Mouse (Mus musculus) fat pad, adult 2 months (tissue): ENCODE measurements at regions not wholly inside any gene's neighbourhood (a gene's known extent, or its start where the extent isn't known, plus 50 kb on each side); places are given as distances from the start of the nearest gene placed in this dataset.
"Not testable (repeated sequence)": the region's sequence is repeated elsewhere in the genome, so short reads cannot be mapped to it uniquely, and the experiment has no call there.

ENCODE experiments used
- DNase-seq: peaks from one replicate; pipeline ENCODE4 v3.0.0-alpha.2; 2011; ENCODE audit warnings: low read depth, low spot score; ENCODE audit errors: extremely low read depth

DNA sequence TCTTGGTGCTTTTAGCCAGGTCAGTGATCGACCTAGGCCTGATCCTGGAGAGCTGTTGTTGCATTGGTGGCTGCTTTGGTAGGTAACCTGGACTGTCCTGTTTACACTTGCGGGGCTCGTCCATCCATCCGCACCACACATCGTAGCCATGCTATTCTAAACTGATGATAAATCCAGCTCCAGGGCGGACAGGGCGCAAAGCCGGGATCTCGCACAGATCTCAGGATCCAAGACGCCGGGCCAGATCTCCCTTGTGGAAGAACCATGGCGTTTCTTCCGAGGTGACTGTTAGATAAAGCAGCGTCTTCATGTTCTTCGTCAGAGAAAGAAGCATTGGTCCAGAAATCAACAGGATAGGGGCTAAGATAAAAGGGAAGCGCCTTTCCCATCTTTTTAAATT, 115.6 kb downstream of the Sec16b start:
- not testable (repeated sequence) for DNase-seq

DNA sequence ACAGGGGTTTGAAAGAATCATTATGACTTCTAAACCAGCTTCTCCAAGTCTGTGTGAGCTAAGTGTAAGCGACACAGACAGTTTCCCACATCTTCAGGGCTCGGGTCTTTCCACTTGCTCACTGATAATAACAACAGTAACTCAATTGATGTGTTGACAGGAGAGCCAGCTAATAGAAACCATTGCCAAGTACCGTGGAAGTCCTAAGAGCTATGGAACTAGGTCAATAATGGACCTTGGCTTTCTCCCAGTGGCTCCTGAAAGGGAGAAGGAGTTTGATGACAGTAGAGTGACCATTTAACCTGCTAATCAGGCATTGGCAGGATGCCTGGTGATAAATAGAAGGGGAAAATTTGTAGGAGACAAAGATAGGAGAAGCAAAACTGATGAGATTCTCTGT, 126.1 kb downstream of the Sec16b start:
- DNase-seq, result no peak

- DNase-seq, result no peak
Observed at GRCm38 (mm10) chr1:157633470-157633869, 126.9 kb downstream of the Sec16b start.

DNA sequence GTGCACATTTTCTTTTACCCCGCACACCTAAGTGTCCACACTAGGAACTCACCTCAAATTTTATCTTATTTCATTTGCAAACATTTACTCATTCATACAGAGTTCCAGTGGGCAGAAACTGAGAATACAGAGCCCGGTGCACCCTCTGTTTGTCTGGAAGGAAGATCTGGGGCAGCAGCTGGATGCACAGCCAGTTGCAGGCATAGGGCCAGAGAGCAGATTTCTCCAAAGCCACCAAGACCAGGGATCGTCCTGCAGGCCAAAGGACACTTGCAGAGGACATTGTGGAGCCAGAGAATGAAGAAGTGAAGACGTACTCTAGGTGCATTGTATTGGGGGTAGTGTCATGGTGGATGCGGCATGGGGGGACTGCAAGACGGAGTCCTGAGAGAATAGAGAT, 129.2 kb downstream of the Sec16b start:
- no peak for DNase-seq

GRCm38 (mm10) chr1:157643524-157643923, 137.0 kb downstream of the Sec16b start:
- DNase-seq, result no peak

GRCm38 (mm10) chr1:157645682-157646421, 139.3 kb downstream of the Sec16b start:
- no peak for DNase-seq

DNA sequence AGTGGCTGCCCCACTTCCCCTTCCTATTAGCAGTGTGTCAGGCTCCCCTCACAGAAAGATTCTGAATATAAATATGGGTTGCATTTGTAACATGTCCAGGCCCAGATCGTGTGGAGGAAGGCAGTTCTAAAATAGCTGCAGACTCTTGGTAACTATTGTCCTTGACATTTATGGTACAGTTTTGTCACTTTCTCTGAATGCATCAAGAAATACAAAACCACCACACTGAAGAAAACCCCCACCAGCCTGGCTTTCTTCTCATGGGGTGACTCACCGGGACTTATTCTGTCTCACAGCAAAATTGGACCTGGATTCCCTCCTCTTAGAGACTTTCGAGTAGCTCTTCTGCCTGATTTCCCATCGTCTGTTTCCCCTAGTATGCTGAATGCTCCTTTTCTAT, 148.9 kb downstream of the Sec16b start:
- DNase-seq, result no peak

- DNase-seq, result no peak
Observed at GRCm38 (mm10) chr1:157669626-157670025, 163.1 kb downstream of the Sec16b start.

GRCm38 (mm10) chr1:157684356-157684755, 177.8 kb downstream of the Sec16b start:
- DNase-seq, result no peak

DNA sequence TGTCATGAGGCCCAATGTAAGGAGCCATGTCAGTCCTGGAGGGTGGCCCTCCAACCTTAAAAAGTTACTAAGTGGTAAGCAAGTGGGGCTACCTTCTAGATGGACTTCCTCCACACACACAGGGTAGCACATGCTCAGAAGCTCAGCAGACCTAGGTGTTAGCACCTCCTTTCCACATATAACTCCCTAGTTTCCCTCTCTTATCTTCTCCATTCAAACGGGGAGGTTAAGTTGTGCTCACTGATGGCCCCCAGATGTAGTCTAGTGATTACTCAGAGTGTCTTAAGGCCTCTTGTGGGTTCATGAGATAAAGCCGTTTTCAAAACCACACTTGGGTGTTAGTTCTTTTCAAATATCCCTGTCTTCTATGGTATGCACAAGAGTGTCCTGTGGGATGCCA, 188.7 kb downstream of the Sec16b start:
- DNase-seq, result no peak

DNA sequence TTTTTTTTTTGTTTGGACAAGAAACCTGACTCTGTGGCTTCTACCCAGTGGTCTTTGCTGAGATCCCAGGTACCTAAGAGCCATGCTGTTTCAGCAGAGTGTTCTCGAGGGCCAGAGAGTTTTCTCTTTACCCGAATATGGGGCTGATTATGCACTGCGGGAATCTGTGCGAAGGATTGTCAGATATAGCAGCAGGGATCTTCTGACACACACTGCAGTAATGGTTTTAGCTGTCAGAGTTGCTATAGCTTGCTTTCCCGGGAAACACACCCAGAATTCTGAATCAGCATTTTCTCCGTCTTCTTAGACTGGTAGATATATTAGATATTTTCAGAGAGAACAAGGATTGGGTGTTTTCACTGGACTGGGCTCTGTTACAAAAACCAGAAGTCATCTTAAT, 197.1 kb downstream of the Sec16b start:
- no peak for DNase-seq

DNA sequence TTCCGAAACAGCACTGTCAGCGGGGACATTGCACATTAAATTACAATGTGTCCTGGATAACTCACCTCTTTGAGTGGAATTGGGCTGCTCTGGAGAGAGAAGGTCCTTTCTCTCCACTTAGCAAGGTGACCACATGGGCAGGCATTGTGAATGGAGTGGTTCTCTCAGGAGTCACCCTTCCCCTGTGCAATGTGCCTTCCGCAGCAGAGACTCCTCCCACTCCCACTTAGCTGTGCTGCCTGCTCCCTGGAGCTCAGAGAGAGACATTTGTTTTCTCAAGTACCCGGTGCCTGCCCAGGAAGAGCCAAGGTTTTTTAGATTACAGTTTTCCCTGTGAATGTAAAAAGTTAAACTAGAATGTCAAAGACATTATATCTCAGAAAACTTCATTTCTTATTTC, 198.8 kb downstream of the Sec16b start:
- DNase-seq, result no peak

DNA sequence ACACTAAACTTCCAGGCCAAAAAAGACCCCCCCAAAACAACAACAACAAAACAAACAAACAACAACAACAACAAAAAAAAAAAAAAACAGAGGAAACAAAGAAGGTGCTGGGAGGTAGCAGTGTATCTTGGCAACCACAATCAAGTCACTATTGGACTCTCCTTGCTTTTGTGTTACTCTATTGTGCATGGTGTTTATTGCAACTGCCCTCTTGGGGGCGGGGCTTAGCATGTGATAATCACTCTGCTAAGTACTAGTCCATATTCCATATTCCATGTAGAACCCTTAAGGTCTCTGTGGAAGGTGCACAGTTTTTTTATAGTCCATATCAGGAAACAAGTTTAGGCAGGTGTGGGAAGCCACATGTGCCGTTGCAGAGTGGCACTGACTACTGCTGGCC, 200.7 kb downstream of the Sec16b start:
- DNase-seq, result no peak

DNA sequence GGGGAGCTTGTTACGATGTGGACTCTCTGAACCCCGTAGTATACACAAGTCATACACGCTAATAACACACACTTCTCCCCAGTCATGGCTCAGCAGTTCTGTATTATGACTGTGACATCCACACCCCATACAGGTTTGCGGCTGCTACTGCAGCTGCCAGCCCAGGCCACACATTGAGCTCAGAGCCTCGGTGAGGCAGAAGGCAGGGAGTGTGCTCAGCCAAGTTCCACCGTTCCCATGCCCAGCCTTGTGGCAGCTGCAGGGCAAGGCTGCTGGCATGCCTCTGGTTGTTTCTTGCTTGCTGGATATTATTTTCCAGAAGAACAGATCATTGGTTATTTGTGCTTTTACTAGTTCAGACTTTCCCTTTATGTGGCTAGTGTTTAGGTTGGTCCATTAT, 202.6 kb downstream of the Sec16b start:
- DNase-seq, result no peak

GRCm38 (mm10) chr1:157710870-157711269, 204.3 kb downstream of the Sec16b start:
- no peak for DNase-seq

GRCm38 (mm10) chr1:157712519-157712918, 206.0 kb downstream of the Sec16b start:
- DNase-seq, result no peak

DNA sequence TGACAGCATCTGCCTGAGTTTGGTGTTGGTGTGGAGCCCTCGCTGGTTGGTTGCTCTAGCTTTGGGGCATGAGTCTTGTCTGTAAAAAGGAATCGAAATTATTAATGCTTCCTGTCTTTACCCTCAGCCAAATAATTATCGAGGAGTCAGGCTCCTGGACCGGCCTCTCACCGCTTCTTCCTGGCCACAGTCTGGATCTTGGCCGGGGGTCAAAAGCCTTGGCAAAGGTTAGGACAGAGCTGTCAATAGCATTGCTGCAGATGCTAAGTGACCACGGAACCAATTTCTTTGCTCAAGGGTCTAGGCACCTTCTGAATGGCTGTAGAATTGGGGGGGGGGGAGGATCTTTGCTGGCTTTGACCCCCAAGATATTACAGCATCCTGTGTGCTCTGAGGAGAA, 207.3 kb downstream of the Sec16b start:
- no peak for DNase-seq

DNA sequence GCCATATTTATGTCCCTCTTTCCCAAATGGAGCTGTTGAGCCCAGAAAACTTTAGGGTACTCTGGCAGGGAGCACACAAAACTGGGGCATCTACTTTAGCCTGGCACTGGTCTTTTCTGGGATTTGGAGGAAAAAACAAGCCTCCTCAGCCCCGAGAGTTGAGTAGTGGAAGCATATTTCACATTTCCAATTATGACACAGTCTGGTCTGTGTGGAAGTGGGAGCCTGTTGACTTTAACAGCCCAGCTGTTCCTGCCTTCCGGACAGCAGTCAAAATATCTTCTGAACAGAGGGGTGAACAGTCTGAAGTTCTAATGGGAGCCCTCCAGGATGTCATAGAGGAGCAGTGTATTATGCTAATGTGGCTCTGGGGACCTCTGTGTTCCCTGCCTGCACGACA, 209.1 kb downstream of the Sec16b start:
- DNase-seq, result no peak

GRCm38 (mm10) chr1:157717131-157717530, 210.6 kb downstream of the Sec16b start:
- DNase-seq, result no peak

- DNase-seq, result no peak
Observed at GRCm38 (mm10) chr1:157721946-157722345, 215.4 kb downstream of the Sec16b start.

DNA sequence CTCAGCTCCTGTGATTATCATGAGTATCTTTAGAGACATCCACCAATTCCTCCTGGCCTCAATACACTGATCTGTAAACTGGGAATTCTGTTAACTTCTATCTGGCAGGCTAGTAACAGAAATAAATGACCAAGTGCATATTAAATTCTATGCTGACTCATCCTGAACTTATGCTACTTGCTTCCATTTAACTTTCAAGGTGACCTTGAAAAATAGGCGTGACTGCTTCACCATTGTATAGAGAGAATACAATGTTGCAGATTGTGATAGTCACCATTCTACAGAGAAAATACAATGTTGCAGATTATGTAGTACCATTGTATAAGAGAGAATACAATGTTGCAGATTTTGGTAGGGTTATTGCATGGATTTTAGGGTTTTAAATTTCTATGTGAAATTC, 224.6 kb downstream of the Sec16b start:
- no peak for DNase-seq

DNA sequence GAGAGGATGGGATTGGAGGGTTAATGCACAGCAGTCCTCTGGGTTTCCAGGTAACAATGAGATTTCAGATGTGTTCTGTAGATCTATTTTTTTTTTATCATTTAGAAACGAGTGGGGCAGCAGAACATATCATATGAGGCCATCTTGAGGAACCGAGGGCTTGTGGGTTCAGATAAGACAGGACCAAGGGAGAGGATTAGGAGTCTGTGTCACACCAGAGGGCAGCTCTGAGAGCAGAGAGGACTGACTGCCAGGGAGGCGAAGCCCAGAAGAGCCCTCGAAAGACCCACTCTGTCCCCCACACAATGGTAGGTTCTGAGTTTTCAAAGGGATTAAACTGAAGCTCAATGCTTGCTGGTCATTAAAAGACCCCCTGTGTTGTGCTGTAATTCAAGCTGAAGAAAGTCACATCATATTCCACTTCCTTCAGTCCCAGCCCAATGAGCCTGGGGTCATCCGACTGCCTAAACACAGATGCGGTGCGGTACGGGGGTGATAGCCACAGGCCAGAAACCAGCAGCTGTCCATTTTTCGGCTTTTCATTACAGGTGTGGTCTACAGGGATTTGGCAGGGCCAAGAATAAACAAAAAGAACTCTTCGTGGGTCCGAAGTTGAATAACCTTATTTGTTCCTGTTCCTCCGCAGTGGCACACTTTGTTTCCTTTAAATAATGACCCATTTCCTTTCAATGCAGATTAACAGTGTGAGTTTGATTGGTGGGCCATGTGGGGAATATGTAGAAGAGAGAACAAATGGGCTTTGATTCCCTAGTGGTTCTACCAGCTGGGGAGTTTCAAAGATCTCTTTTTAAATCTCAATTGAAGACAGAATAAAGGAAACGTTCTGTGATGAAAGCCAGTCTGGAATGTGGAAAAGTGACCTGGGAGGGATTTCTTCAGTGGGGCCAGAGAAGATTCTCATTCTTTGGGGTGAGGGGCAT, 234.5 kb downstream of the Sec16b start:
- no peak for DNase-seq
